Mouse (Mus musculus) heart, adult 2 months (tissue): ENCODE data around the gene Trappc2l.

Experiments used
- CTCF ChIP-seq: fragments of 200-600 bp; IDR thresholded peaks from 2 replicates; pipeline ENCODE4 v1.8.1; 2022; ENCODE audit warnings: antibody characterized with exemption, mild to moderate bottlenecking, moderate library complexity
- POLR2A ChIP-seq: fragments of 200-500 bp; IDR thresholded peaks from 2 replicates; pipeline ENCODE4 v1.6.1; 2011; ENCODE audit warnings: mild to moderate bottlenecking, low read depth, low read length, control low read depth; ENCODE audit not compliant: insufficient read depth

DNA sequence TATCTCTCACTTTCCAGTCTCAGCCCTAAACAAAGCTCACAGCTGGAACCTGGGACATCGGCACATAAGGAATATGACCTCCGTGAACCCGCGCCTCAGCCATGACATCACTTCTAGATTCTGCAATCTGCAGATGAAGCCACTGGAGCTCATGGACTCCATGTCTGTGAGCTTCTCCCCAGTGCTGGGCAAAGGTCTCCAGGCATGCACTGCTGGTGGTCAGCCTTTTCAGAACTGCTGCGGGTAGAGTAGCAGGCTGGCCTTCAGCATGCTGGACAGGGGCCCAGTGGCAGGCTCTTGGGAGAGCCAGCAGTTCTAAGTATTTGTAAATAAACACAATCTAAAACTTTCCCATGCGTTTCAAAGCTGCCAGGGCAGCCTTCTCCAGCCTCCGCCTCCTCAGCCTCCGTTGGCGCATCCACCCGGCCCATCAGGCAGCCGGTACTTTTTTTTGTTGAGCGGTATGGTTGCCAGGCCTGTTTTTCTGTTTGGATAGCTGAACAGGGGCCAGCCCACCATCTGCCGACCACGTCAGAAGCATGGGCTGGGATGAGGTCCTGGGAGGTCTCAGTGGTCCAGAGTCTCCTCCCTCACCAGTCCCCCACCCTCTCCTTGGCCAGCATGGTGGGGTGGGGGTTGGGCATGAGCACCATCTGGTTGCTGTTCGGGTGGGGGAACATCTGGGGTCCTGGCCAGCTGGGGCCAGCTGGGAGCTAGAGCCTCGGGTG, 28.2 kb downstream of the Trappc2l start:
- no peak for TF ChIP-seq CTCF
- TF ChIP-seq POLR2A: no peak
